Mouse (Mus musculus) MEL (cell line): ENCODE measurements at regions not wholly inside any gene's neighbourhood (a gene's known extent, or its start where the extent isn't known, plus 50 kb on each side); places are given as distances from the start of the nearest gene placed in this dataset.

Experiments used
- DNase-seq: peaks from one replicate; pipeline ENCODE4 v3.0.0; 2011; ENCODE audit warnings: low read depth, low spot score
- H3K27ac ChIP-seq: 2 replicates; pipeline ENCODE4 v1.5.1; 2012; ENCODE audit warnings: low read depth, mild to moderate bottlenecking, control low read depth, low read length, moderate library complexity; ENCODE audit not compliant: control insufficient read depth
- H3K27me3 ChIP-seq, 2 experiments: fragments of 150-350 bp in 1 of 2; sonication (generic) in 1 of 2; 2 replicates each; pipeline ENCODE4 v1.6.1; 2012; ENCODE audit warnings: low read length in 2 of 2, mild to moderate bottlenecking in 2 of 2, improper control_type of control experiment in 1 of 2, moderate library complexity in 1 of 2; ENCODE audit not compliant: insufficient read depth in 2 of 2, control insufficient read depth in 1 of 2
- H3K36me3 ChIP-seq, 2 experiments: 2 replicates each; pipeline ENCODE4 v1.6.1; 2012 to 2014; ENCODE audit warnings: low read length in 2 of 2, improper control_type of control experiment in 1 of 2, inconsistent platforms in 1 of 2, mild to moderate bottlenecking in 1 of 2; ENCODE audit not compliant: insufficient read depth in 2 of 2, control insufficient read depth in 1 of 2
- H3K4me1 ChIP-seq, 2 experiments: fragments of 150-350 bp in 1 of 2; sonication (generic) in 1 of 2; 2 replicates each; pipeline ENCODE4 v1.6.1; 2012; ENCODE audit warnings: low read length in 2 of 2, improper control_type of control experiment in 1 of 2, mild to moderate bottlenecking in 1 of 2; ENCODE audit not compliant: insufficient read depth in 2 of 2, control insufficient read depth in 1 of 2
- H3K4me3 ChIP-seq, 2 experiments: fragments of 150-350 bp in 1 of 2; sonication (generic) in 1 of 2; 2 replicates each; pipeline ENCODE4 v1.5.1; 2012; ENCODE audit warnings: low read depth in 2 of 2, low read length in 2 of 2, mild to moderate bottlenecking in 2 of 2, moderate library complexity in 2 of 2, control low read depth in 1 of 2, improper control_type of control experiment in 1 of 2; ENCODE audit not compliant: control insufficient read depth in 1 of 2, insufficient read depth in 1 of 2
- H3K79me2 ChIP-seq: 2 replicates; pipeline ENCODE4 v1.6.1; 2012; ENCODE audit warnings: mild to moderate bottlenecking, low read length, moderate library complexity; ENCODE audit not compliant: control insufficient read depth, poor library complexity, insufficient read depth
- H3K9ac ChIP-seq: 2 replicates; pipeline ENCODE4 v1.6.1; 2012; ENCODE audit warnings: low read depth, mild to moderate bottlenecking, control low read depth, low read length, moderate library complexity; ENCODE audit not compliant: control insufficient read depth, poor library complexity, severe bottlenecking
- H3K9me3 ChIP-seq: fragments of 150-350 bp; sonication (generic); replicated peaks from 2 replicates; pipeline ENCODE4 v1.6.1; 2012; ENCODE audit warnings: mild to moderate bottlenecking, low read length, improper control_type of control experiment, moderate library complexity; ENCODE audit not compliant: insufficient read depth
- CTCF ChIP-seq, 3 experiments: IDR thresholded peaks in 2 of 3; conservative IDR thresholded peaks in 1 of 3; 2 replicates each; pipeline ENCODE4 v1.5.1; 2011 to 2012; ENCODE audit warnings: low read length in 3 of 3, low read depth in 2 of 3, mild to moderate bottlenecking in 2 of 3, improper control_type of control experiment in 1 of 3, inconsistent platforms in 1 of 3, mixed read lengths in 1 of 3, moderate library complexity in 1 of 3; ENCODE audit not compliant: control insufficient read depth in 1 of 3, insufficient read depth in 1 of 3, poor library complexity in 1 of 3, severe bottlenecking in 1 of 3
- ELF1 ChIP-seq: IDR thresholded peaks from 2 replicates; pipeline ENCODE4 v1.6.1; 2014; ENCODE audit warnings: low read depth, mild to moderate bottlenecking, inconsistent platforms, low read length, improper control_type of control experiment, moderate library complexity
- EP300 ChIP-seq, 2 experiments: IDR thresholded peaks; 2 replicates each; pipeline ENCODE4 v1.6.1; 2011; ENCODE audit warnings: improper control_type of control experiment in 2 of 2, low read length in 2 of 2, low read depth in 1 of 2, mild to moderate bottlenecking in 1 of 2
- ETS1 ChIP-seq: IDR thresholded peaks from 2 replicates; pipeline ENCODE4 v1.6.1; 2012; ENCODE audit warnings: low read depth, mild to moderate bottlenecking, inconsistent platforms, low read length, improper control_type of control experiment, moderate library complexity
- GABPA ChIP-seq: IDR thresholded peaks from 2 replicates; pipeline ENCODE4 v1.6.1; 2012; ENCODE audit warnings: low read depth, mild to moderate bottlenecking, inconsistent platforms, low read length, improper control_type of control experiment, moderate library complexity
- GATA1 ChIP-seq: IDR thresholded peaks from 2 replicates; pipeline ENCODE4 v1.6.1; 2011; ENCODE audit warnings: low read depth, low read length, improper control_type of control experiment
- JUND ChIP-seq: IDR thresholded peaks from 2 replicates; pipeline ENCODE4 v1.6.1; 2011; ENCODE audit warnings: low read depth, mild to moderate bottlenecking, improper control_type of control experiment, low read length
- MAZ ChIP-seq: IDR thresholded peaks from 2 replicates; pipeline ENCODE4 v1.6.1; 2012; ENCODE audit warnings: low read depth, mild to moderate bottlenecking, inconsistent platforms, low read length, improper control_type of control experiment
- MXI1 ChIP-seq: IDR thresholded peaks from 2 replicates; pipeline ENCODE4 v1.6.1; 2011; ENCODE audit warnings: mild to moderate bottlenecking, low read depth, low read length, improper control_type of control experiment
- MYC ChIP-seq: IDR thresholded peaks from 2 replicates; pipeline ENCODE4 v1.6.1; 2011; ENCODE audit warnings: low read depth, mild to moderate bottlenecking, low read length, improper control_type of control experiment, moderate library complexity
- POLR2A ChIP-seq, 2 experiments: IDR thresholded peaks; 2 replicates each; pipeline ENCODE4 v1.6.1; 2011 to 2012; ENCODE audit warnings: low read length in 2 of 2, mild to moderate bottlenecking in 2 of 2, control low read depth in 1 of 2, improper control_type of control experiment in 1 of 2, low read depth in 1 of 2, moderate library complexity in 1 of 2; ENCODE audit not compliant: control insufficient read depth in 1 of 2, insufficient read depth in 1 of 2, poor library complexity in 1 of 2
- POLR2AphosphoS2 ChIP-seq: IDR thresholded peaks from 2 replicates; pipeline ENCODE4 v1.6.1; 2011; ENCODE audit warnings: low read length, improper control_type of control experiment
- RAD21 ChIP-seq: IDR thresholded peaks from 2 replicates; pipeline ENCODE4 v1.6.1; 2011; ENCODE audit warnings: mild to moderate bottlenecking, low read depth, low read length, improper control_type of control experiment
- SIN3A ChIP-seq: IDR thresholded peaks from 2 replicates; pipeline ENCODE4 v1.6.1; 2012; ENCODE audit warnings: low read length, improper control_type of control experiment, inconsistent platforms
- SMC3 ChIP-seq: IDR thresholded peaks from 2 replicates; pipeline ENCODE4 v1.6.1; 2011; ENCODE audit warnings: low read depth, low read length, improper control_type of control experiment
- TAL1 ChIP-seq: IDR thresholded peaks from 2 replicates; pipeline ENCODE4 v1.6.1; 2012; ENCODE audit warnings: mild to moderate bottlenecking, inconsistent platforms, low read length, moderate library complexity, mixed read lengths
- TBP ChIP-seq: IDR thresholded peaks from 2 replicates; pipeline ENCODE4 v1.8.0; 2011; ENCODE audit warnings: low read depth, low read length, improper control_type of control experiment
- TCF12 ChIP-seq: IDR thresholded peaks from 2 replicates; pipeline ENCODE4 v1.6.1; 2014; ENCODE audit warnings: low read depth, mild to moderate bottlenecking, inconsistent platforms, low read length, improper control_type of control experiment, moderate library complexity
- UBTF ChIP-seq: IDR thresholded peaks from 2 replicates; pipeline ENCODE4 v1.6.1; 2012; ENCODE audit warnings: low read depth, mild to moderate bottlenecking, inconsistent platforms, low read length, improper control_type of control experiment, moderate library complexity, borderline replicate concordance; ENCODE audit not compliant: insufficient read depth
- USF1 ChIP-seq: IDR thresholded peaks from 2 replicates; pipeline ENCODE4 v1.6.1; 2014; ENCODE audit warnings: low read depth, mild to moderate bottlenecking, inconsistent platforms, low read length, improper control_type of control experiment, moderate library complexity
- USF2 ChIP-seq, 2 experiments: IDR thresholded peaks; 2 replicates each; pipeline ENCODE4 v1.6.1; 2011 to 2012; ENCODE audit warnings: improper control_type of control experiment in 2 of 2, low read length in 2 of 2, borderline replicate concordance in 1 of 2, inconsistent platforms in 1 of 2, low read depth in 1 of 2, mild to moderate bottlenecking in 1 of 2; ENCODE audit not compliant: insufficient read depth in 1 of 2
- ZKSCAN1 ChIP-seq: IDR thresholded peaks from 2 replicates; pipeline ENCODE4 v1.6.1; 2012; ENCODE audit warnings: low read depth, mild to moderate bottlenecking, inconsistent platforms, low read length, improper control_type of control experiment, moderate library complexity
- ZNF384 ChIP-seq: IDR thresholded peaks from 2 replicates; pipeline ENCODE4 v1.6.1; 2012; ENCODE audit warnings: low read depth, mild to moderate bottlenecking, inconsistent platforms, low read length, improper control_type of control experiment

GRCm38 (mm10) chr19:21064902-21065301 is 110.9 kb upstream of the Tmc1 start:
- Histone ChIP-seq H3K79me2 (no peaks in the 10 kb centered on the region), H3K4me1 (peaks cover 13 to 18% of the 10 kb centered on the region in 2 experiments), H3K36me3 (peaks cover 0 to 17% of the 10 kb centered on the region in 2 experiments; a peak in 2 of 4 replicates), H3K9ac (0 out of 2 replicates have a peak overlapping the region, but pooled peaks have one; percentile 17), H3K4me3 (peak overlapping the region in 1 of 2 experiments; percentile 40; a peak in 1 of 4 replicates), H3K27me3 (no peaks in the 10 kb centered on the region), H3K9me3 (no peaks in the 10 kb centered on the region)
- no peak for TF ChIP-seq MAZ
- TF ChIP-seq POLR2A (IDR thresholded peaks at IDR 0.05; ENCODE audit: control insufficient read depth in 1 of 2, insufficient read depth in 1 of 2, low read depth in 1 of 2, low read length in 2 of 2, poor library complexity in 1 of 2), result no peak
- 0 out of 2 replicates have a peak, but pooled peaks have one; percentile 30 for TF ChIP-seq TBP
- no peak for TF ChIP-seq GABPA
- no peak for TF ChIP-seq SMC3
- TF ChIP-seq UBTF, result no peak
- no peak for TF ChIP-seq POLR2AphosphoS2
- peak; percentile 25; the same call in 1 of the 2 replicates for TF ChIP-seq ETS1
- TF ChIP-seq TCF12, result no peak
- TF ChIP-seq, all 39 proteins: peak for 2
- H3K27ac ChIP-seq, result no peak overlapping the region
- peak; percentile 81 for DNase-seq

- no peak for DNase-seq
- H3K27ac ChIP-seq, result no peak overlapping the region
- no peak overlapping the region for H3K4me3 ChIP-seq
- TF ChIP-seq SIN3A, result no peak
- TF ChIP-seq TAL1, result no peak
- TF ChIP-seq JUND, result no peak
- TF ChIP-seq ELF1, result no peak
- TF ChIP-seq EP300 (IDR thresholded peaks at IDR 0.05; ENCODE audit: low read depth in 1 of 2, low read length in 2 of 2), result no peak
- TF ChIP-seq MXI1, result no peak
- no peak for TF ChIP-seq USF2 (IDR thresholded peaks at IDR 0.05; ENCODE audit: borderline replicate concordance in 1 of 2, insufficient read depth in 1 of 2, low read depth in 1 of 2, low read length in 2 of 2)
- no peak for TF ChIP-seq GABPA
- TF ChIP-seq ZKSCAN1, result no peak
- no peak for TF ChIP-seq RAD21
- no peak for TF ChIP-seq MYC
- TF ChIP-seq ZNF384, result no peak
- no peak for TF ChIP-seq USF1
- no peak for TF ChIP-seq MAZ
- TF ChIP-seq POLR2AphosphoS2, result no peak
- no peak for TF ChIP-seq GATA1
- no peak for TF ChIP-seq TBP
- TF ChIP-seq CTCF (IDR thresholded peaks at IDR 0.05 in 2 of 3, conservative IDR thresholded peaks at IDR 0.05 in 1 of 3; ENCODE audit: control insufficient read depth in 1 of 3, insufficient read depth in 1 of 3, low read depth in 2 of 3, low read length in 3 of 3, poor library complexity in 1 of 3, severe bottlenecking in 1 of 3), result no peak
- peaks cover 0 to 5% of the 10 kb centered on the region in 2 experiments; a peak in 2 of 4 replicates for H3K36me3 ChIP-seq
- no peaks in the 10 kb centered on the region for H3K9me3 ChIP-seq
- no peaks in the 10 kb centered on the region for H3K27me3 ChIP-seq
- no peak overlapping the region for H3K9ac ChIP-seq
- peaks cover 2 to 9% of the 10 kb centered on the region in 2 experiments; a peak in 2 of 4 replicates for H3K4me1 ChIP-seq
- H3K79me2 ChIP-seq, result no peaks in the 10 kb centered on the region
These were observed 99.9 kb upstream of the Tmc1 start for GRCm38 (mm10) chr19:21053597-21054544.
